Mouse (Mus musculus) CD4-positive, CD25-positive, alpha-beta regulatory T cell, adult 2 months (primary cell): ENCODE measurements around the gene Tep1.

Source experiments
- DNase-seq: peaks from one replicate; pipeline ENCODE4 v3.0.0-alpha.2; 2012; ENCODE audit warnings: low read depth, low spot score

Tep1 gene

DNA sequence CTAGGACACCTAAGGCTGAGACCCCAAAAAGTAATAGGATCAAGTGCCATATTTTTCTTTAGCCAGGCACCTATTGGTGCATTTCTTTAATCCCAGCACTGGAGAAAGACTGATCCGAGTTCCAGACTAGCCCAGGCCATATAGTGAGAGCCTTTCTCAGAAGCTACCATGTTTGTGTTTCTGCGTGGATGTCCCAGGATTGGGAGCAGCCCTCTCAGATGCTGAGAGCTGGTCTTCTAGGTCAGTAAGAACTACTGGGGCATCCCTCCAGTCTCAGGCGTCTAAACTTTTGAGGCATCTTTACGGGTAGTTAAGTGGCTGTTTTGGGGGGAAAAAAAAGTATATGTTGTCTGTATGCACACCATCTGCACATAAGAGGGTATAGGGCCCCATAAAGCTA is 74.4 kb downstream of the Tep1 start:
- no peak for DNase-seq

DNA sequence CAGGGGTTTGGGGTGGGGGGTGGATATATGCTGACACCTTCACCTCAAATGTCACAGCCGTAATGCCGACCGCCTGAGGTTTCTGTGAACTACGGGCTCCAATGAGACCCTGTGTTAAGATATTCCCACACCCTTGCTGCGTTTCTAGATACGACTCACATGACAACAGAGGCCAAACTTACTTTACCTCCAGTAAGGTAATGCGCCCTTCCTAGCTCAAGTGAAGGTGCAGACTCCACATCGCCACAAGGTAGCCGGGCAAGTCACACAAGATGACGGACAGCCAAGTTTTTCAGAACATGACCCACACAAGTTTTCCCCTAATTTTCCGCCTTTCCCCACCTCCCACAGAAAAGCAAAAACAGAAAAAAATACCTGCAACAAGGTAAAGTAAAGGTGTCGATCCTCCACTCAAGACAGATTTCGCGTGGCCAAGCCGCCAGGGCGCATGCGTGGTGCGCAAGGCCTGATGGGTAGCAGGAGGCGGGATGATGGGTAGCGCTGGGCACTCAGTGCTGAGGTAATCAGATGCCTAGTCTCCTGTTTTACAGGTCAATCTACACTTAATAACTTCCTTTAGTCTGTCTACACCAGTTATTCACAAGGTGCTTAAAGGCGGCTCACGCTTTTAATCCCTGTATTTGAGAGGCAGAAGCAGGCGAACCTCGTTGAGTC is 75.0 kb downstream of the Tep1 start:
- DNase-seq: no peak

DNA sequence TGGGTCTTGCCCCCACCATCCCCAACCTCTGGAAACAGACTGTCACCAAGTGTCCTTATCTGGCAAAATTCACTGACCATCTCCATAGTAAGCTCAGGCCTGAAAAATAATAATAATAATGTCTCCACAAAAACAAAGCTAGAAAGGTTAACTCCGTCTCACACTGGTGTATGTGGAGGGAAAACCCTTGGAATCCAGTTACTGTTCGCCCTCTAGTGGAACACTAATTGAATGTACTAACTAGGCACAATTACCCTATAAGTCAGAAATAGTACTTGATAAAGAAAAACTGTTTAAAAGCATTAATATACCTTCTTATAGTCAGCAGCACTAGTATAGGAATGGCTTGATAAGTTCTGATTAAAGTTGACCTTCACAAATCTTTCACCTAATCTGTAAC is 82.2 kb downstream of the Tep1 start:
- peak; percentile 42 for DNase-seq

DNA sequence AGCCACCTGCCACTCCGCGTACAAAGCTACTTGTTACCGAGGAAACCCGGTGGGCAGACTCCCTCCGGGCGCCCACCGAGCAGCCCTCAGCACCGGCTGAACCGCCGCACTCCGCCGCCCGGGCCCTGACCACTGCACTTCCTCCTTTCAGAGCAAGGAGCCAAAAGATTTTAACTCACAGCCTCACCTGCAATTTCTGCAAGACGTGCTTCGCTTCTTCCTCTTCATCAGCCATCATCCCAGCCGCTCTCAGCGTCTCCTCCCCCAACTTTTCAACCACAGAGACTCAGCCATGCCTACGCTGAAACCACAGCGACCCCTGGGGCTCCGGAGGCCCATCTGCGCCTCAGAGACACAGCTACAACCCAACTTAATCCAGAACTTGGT is 85.1 kb downstream of the Tep1 start, which contains the start of gene Ttc5:
Gene Ttc5 (minus strand): TSS at position 269 of the 387 bp plus-strand sequence.
- DNase-seq: peak; percentile 97

DNA sequence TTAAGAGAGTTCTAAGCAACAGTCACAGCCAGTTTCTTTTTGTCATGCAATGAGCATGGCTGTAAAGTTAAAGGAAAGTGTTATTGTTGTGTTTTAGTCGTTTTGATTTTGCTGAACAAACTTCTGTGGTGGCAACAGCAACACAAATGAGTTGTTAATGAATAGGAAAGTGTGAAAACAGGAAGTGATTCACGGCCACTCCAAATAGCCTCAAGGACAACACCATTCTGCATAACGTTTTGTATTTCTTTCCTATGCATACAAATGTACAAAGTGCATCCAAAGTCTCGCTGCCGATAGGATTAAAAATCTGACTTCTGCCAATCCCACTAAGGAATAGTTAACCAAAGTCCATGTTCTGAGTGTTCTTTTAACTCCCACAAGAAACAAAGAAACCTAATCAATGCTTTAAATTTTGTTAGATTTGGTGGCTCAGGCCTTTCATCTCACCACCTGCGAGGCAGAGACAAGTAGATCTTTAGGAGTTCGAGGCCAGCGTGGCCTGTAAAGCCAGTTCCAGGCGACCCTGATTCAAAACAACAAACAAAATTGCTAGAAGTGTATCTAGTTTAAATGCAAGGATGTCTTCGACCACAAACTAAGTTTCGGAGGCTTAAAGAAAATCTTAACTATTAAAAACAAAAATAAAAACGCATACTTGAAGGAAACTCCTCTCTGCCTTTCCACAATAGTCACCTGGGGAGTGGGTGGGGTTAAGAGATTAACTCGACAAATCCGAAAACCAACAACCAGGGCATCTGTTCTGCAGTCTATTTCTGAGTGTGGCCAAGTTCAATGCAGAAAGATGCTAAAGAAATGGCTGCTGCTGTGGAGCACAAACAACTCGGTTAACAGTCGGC is 85.7 kb downstream of the Tep1 start:
- peak; percentile 49 for DNase-seq

DNA sequence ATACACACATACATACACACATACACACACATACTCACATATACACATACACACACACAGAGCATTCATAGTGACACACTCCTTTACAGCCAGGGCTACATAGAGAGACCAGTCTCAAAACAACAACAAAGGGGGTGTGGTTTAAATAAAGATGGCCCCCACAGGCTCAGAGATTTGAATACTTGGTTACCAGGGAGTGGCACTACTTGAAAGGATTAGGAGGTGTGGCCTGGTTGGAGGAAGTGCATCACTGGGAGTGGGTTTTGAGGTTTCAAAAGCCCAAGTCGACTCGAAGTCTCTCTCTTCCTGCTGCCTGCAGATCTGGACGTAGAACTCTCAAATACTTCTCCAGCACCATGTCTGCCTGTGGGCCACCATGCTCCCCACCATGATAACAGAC is 88.2 kb downstream of the Tep1 start:
- no peak for DNase-seq
